Mouse (Mus musculus): ENCODE measurements around the gene Pdk2. TPM values are rescaled to one million over a fixed set of nuclear protein-coding genes. Genes with fewer than 3 reads are reported as not detected.

Gene Pdk2
- polyA plus RNA-seq, 1 experiment from 2014 or later, result 10.0 TPM

Other genes with a start within 250 kb of the Pdk2 start
- gene Col1a1, start 105.1 kb downstream of the Pdk2 start, polyA plus RNA-seq (2016; fragmentation: Nextera tagmentation; extraction: Ambion mirVana), result 135 and 153 TPM in 2 replicates
- gene Hils1, start 73.8 kb downstream of the Pdk2 start, polyA plus RNA-seq (2016; fragmentation: Nextera tagmentation; extraction: Ambion mirVana), result not detected in 2 replicates
- gene Sgca, start 65.0 kb downstream of the Pdk2 start, polyA plus RNA-seq (2016; fragmentation: Nextera tagmentation; extraction: Ambion mirVana), result 0.17 TPM in 1 of 2 replicates, not detected in the other
- gene Ppp1r9b, start 50.3 kb downstream of the Pdk2 start, polyA plus RNA-seq (2016; fragmentation: Nextera tagmentation; extraction: Ambion mirVana), result 13.4 and 14.1 TPM in 2 replicates
- 53.8 and 56.7 TPM in 2 replicates for gene Samd14, start 31.5 kb downstream of the Pdk2 start, polyA plus RNA-seq (2016; fragmentation: Nextera tagmentation; extraction: Ambion mirVana)
- gene Itga3, start 35.4 kb upstream of the Pdk2 start, polyA plus RNA-seq (2016; fragmentation: Nextera tagmentation; extraction: Ambion mirVana), result 2.8 and 3.6 TPM in 2 replicates
- 0.05 and 0.08 TPM in 2 replicates for gene Dlx3, start 78.8 kb upstream of the Pdk2 start, polyA plus RNA-seq (2016; fragmentation: Nextera tagmentation; extraction: Ambion mirVana)
- 0.06 TPM in 1 of 2 replicates, not detected in the other for gene Dlx4, start 104.9 kb upstream of the Pdk2 start, polyA plus RNA-seq (2016; fragmentation: Nextera tagmentation; extraction: Ambion mirVana)
- 0.10 TPM in 1 of 2 replicates, not detected in the other for gene Tac4, start 220.2 kb upstream of the Pdk2 start, polyA plus RNA-seq (2016; fragmentation: Nextera tagmentation; extraction: Ambion mirVana)